Mouse (Mus musculus): ENCODE results near the gene 2010111I01Rik.

The 2010111I01Rik gene

DNA sequence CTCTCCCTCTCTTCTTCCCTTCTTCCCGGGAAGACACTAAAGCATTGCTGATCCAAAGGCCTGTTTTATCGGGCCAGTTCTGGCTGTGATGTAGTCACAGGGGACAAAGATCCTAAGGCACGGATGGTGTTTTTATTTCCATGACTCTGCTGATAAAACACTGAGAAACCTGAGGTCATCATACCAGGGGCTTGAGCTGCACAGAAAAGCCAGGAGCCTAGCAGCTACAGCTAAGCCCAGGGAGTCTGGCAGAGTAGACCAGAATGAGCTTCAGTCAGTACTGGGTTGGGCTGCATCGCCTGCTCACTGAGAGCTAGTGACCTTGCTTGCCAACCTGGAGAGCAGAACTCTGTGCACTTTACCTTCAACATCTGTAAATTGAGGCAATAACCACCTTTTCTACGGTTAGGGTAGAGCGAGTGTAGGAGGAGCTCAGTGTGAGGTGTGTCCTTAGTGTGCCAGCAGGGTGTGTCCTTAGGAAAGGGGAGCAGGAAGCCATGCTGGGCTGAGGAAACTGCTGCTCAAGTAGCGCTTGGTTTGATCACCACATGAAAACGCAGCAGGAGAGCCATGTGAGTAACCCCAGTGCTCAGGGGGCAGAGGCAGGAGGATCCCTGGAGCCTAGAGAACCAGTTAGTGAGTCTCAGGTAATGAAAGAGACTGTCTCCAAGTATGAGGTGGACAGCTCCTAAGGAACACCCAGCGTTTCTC lies 186.5 kb downstream of the 2010111I01Rik start:
- DNase-seq (ENCODE audit: low spot score in 2 of 2) = no peak

DNA sequence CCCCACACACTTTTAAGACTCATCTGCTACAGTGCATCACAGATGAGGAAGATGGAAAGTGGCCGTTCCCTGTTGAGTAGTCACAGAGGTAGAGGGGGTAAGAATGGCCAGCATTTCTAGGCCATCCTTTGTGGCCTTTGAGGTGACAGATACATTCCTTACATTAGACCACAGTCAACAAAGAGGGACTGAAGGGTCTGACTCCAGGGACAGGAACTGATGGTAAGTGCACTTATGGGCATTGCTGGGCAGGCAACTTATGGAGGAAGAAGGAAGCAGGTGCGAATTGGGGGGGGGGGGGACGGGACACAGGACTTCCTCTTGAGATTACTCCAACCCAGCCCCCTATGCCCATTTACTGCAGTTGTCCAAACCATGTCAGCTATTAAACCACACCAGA lies 187.8 kb downstream of the 2010111I01Rik start:
- no peak for DNase-seq (ENCODE audit: low spot score in 2 of 2)

DNA sequence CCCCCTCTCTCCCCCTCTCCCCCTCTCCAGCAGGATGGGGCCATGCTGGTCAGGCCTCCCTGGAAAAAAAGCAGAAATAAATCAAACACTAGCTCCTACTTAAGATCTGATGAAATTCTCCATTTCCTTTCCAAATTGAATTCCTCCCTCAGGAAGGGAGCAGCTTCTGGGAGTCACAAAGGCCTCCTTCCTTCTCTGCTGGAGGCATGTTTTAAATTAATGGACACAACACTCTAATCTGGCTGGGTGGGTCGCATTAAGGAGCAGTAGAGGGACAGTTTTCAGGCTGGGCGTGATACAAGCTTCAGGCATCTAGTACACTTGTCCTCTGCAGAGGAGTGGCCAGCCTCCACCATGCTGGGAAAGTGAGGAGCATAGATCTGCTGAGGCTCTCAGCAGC lies 188.7 kb downstream of the 2010111I01Rik start:
- DNase-seq (ENCODE audit: low spot score in 2 of 2) = no peak

DNA sequence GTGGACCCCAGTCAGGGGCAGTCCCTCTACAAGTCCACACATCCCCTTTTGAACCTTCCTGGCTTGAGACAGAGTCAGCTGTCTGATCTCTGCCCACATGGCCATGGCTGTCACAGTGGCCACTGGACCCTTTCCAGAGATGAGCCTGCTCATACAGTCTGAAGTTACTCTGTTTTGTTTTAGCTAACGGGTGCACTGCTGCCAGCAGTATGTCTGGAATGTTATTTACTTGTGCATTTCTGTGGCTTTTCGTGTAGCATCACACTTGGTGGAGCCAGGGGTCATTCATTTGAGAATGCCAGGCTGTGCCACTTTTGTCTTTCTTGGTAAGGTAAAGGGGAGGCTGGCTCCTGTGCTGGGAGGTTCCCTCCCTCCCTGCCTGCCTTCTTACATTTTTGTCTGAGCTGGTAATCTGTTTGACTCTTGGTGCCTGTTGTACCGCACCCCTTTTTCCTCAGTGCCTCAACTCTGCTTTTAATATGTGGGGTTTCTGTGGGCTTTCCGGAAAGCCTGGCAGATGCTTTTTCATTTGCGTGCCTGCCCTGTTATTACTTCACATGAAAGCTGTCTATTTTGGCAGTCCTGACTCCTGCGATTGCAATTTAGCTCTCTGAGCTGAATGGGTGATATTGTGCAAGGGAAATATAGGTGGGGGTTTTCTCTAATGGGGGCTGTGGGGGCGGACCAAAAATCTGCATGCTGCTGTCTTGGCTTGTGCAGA lies 190.3 kb downstream of the 2010111I01Rik start:
- peak in 1 of 2 experiments; percentile 48 for DNase-seq (ENCODE audit: low spot score in 2 of 2)

DNA sequence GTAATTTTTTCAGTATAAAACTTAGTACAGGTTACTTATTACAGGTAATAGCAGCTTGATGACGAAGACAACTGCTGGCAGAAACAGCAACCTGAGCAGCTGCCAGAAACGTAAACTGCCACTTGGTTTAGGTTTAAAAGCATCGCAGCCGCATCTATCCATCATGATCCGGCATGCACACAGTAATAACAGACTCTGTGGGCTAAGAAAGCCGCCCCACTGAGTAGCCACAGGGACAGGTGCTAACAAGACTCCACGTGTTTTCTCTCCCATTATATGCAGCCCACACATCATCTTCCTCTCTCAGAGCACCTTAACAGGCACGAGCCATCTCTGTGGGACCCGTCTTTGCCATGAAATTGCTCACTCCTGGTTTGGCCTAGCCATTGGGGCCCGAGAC lies 191.6 kb downstream of the 2010111I01Rik start:
- DNase-seq (ENCODE audit: low spot score in 2 of 2) = no peak

DNA sequence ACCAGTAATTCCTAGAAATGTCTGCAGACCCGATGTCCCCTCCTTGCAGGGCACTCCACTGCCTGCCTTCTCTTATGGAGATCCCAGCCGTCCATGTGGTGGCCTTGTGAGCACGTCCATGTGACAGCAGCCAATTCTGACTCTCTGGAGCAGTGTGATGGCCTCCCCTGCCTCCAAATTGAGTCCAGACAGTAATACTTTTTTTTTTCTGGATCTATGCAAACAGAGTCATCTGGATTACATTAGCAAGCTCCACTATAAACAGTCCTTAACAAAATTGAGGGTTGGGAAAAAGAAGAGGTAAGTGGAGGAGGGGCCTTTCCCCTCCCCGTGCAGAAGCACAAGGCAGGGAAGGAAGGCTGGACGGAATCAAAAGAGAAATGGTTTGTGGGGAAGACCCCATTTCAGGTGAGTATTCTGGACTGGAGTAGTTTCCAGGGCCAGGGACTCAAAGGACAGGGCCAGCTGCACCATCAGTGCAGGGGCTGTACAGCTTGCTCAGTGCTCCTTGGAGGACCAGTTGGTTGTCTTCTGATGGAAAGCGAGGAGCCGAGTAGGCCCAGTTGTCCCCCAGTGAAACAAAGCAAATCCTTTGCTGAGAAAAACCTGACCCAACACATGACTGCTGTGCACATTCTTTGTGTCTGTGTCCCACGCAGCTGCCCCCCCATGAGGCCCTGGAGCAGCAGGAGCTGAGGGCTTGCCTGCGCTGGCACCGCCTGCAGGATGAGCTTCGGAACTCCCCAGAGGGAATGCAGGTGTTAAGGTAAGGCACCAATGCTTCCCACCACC lies 205.8 kb downstream of the 2010111I01Rik start:
- no peak for DNase-seq (ENCODE audit: low spot score in 2 of 2)

DNA sequence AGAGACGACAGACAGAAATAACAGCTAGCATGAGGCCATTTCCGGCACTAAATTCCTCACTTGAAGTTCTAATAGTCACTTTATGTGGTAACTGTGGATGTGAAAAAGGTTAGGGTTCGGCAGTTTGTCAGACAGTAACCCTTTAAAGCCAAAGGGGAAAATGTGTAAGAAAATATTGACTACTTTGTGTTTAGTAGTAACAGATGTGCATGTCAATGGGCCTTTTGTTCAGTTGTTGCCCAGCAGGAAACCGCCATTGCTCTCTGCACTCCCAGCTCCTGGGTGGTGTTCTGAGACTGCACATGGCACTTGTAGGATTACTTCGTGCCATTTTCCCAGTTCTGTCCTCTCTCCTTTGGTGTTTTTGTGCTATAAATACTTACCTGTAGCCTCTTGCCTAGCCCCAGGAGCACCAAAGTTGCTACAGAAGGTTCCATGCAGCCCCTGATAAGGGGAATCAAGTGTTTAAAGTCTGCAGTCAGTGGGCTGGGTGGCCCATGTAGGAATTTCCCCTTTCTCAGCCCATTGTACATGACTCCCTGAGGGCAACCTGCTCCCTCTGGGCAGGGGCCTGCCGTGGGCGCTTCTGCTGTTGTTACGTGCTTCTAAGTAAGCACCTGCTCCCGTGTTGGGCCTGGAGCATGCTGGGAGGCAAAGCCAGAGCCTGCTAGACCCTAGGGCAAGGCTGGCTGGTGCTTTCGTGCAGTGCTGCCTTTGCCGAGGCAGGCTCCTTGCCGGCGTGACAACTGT lies 206.8 kb downstream of the 2010111I01Rik start:
- no peak for DNase-seq (ENCODE audit: low spot score in 2 of 2)

DNA sequence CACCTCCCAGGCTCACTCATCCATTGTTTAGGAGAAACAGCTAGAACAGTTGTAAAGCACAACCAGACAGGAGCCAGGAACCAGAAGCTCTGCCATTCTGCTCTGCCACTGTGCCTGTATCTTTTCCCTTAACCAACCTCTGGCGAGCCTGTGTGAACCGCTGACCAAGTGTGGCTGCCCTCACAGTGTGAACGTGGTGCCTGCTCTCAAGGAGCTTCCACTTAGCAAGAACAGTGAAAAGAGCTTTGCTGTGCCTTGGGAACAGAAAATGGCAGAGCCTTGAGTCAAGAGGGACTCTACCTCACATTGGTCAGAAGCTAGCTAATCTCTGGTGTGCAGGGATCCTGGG lies 207.4 kb downstream of the 2010111I01Rik start:
- DNase-seq (ENCODE audit: low spot score in 2 of 2) = no peak

DNA sequence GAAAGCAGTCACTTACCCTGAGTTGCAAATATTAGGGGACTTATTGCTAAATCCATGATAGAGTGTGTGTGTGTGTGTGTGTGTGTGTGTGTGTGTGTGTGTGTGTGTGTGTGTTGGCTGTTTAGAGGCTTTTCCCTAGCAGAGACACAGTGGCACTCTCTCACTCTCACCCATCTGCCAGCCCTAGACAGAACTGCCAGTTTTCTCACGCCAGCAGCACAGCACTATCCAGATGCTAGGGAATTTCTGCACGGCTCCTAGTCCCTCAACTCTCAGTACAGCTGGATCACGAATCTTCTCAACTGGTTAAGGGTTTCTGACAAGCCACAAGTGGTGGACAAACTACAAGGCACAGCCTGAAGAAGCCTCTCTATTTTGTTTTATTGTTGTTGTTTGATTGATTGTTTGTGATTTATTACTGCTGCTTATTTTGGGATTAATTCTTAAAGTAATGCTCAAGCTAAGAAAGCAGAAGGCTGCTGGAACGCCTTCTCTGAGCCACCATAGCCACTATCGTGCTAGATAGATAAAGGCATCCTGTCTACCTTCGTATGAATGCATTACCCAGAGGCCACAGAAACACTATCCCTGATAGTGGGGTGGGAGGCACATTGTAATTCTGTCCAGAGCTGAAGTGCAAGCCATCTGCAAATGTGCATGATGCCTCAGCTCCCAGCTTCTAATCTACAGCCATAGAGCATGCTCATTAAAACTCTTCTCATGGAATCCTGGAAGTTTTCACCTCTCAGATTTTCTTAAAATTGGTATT lies 209.7 kb downstream of the 2010111I01Rik start:
- no peak for DNase-seq (ENCODE audit: low spot score in 2 of 2)

DNA sequence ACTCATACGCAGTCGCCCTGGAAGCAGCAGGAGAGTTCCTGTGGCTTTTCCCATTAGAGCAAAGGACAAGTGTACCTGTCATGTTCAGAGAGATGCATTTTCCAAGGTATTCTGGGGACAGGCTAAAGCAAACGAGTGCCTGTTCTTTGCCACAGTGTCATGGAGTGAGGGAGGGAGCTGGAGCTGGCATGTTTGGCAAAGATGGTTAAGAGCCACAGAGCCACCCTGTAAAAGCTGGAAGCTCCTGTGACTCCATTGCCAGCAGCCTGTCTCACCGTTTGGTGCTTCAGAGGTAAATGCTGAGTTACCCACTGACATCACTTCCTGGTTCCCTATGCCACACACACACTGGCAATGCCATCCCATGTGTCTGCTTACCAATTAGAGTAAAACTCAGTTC lies 211.4 kb downstream of the 2010111I01Rik start:
- DNase-seq (ENCODE audit: low spot score in 2 of 2) = no peak

DNA sequence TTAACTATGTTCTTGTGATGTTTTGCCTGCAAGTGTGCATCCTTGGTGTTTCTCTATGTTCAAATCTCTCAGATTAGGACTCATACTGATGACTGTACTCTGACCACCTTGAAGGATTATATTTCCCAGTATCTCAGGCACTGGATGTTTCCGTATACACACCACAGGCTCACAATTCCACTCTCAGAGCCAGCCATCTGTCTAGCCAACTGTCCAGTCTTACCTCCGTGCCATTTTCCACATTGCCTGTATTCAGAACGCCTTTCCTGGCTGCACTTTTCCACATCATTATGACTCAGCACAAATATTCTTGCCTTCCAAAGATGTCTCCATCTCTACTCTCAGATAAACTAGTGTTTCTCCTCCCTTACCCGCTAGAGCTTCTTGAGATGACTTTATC lies 212.5 kb downstream of the 2010111I01Rik start:
- DNase-seq (ENCODE audit: low spot score in 2 of 2) = no peak

DNA sequence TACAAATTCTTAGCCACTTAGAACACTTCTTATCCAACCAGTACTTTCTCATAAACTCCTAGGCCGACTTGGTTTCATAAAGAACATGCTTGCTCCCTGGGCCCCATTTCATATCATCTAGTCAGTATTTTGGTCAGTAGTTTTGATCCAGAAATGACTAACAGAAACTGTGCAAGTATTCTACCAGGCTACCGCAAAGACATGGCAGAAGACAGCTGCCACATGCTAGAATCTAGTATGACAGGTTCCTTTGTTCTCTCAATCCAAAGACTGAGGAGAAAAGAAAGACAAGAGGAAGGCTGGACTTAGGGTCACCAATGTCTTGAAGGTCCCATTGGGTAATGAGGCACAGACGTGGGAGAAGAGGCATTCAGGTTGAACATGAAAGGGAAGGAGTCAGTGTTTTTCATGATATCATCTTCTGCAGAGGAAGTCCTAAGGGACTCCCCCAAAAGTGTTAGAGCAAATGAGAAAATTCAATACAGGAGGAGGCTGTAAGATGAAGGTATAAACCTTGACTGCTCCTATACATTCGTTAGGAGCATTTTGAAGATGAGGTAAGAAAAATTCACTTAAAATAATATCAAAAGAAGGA lies 216.0 kb downstream of the 2010111I01Rik start:
- no peak for DNase-seq (ENCODE audit: low spot score in 2 of 2)

DNA sequence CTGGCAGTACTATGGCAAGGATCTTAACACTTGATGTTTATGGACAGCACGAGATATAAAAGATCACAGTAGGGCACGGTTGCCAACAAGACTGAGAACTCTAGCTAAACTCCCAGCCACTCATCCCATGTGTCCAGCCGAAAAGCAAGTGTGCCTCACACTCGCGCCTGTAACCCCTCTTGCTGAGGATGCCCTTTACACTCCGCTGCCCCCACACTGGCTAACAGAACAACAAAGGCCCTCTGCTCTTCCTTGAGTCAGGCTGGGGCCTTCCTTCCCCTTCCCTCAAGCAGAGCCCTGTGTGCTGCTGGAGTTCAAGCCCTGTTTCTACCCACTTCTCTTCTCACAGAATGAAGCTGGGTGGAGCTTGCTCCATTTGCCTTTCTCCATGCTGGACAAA lies 220.3 kb downstream of the 2010111I01Rik start:
- no peak for DNase-seq (ENCODE audit: low spot score in 2 of 2)

DNA sequence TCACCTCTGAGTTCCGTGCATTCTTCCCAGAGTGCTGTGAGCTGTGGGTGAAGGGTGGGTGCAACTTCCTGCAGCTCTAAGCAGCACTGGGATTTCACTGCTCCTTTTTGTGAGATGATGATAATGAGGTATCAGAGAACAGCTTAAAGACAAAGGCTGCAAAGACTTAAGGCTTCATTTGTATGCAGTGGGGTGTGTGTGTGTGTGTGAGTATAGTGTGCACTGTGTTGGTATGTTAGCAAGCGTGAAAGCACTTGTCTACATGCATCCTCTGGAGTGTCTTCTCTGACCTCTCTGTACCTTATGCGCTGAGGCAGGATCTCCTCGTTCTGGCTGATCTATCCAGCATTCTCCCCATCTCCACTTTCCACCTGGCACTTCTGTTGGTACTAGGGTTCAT lies 221.5 kb downstream of the 2010111I01Rik start:
- DNase-seq (ENCODE audit: low spot score in 2 of 2) = no peak

DNA sequence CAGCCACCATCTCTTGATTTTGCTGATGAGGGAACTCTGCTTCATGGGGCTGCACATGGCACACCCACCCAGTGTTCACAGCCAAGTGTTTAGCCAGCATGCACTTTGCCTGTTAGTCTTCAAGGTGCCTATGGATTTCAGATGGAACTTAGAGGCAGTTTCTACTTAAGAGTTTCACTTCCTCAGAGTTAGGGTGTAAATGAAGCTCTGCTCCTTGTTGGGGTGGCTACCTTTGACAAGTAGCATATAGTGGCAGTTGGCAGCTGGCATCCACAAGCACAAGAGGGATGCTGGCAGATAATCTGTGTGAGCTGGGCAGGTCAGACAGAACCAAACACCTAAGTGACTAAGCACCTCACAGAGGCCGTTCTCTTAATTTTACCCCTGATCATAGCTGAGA lies 221.9 kb downstream of the 2010111I01Rik start:
- DNase-seq (ENCODE audit: low spot score in 2 of 2) = no peak

DNA sequence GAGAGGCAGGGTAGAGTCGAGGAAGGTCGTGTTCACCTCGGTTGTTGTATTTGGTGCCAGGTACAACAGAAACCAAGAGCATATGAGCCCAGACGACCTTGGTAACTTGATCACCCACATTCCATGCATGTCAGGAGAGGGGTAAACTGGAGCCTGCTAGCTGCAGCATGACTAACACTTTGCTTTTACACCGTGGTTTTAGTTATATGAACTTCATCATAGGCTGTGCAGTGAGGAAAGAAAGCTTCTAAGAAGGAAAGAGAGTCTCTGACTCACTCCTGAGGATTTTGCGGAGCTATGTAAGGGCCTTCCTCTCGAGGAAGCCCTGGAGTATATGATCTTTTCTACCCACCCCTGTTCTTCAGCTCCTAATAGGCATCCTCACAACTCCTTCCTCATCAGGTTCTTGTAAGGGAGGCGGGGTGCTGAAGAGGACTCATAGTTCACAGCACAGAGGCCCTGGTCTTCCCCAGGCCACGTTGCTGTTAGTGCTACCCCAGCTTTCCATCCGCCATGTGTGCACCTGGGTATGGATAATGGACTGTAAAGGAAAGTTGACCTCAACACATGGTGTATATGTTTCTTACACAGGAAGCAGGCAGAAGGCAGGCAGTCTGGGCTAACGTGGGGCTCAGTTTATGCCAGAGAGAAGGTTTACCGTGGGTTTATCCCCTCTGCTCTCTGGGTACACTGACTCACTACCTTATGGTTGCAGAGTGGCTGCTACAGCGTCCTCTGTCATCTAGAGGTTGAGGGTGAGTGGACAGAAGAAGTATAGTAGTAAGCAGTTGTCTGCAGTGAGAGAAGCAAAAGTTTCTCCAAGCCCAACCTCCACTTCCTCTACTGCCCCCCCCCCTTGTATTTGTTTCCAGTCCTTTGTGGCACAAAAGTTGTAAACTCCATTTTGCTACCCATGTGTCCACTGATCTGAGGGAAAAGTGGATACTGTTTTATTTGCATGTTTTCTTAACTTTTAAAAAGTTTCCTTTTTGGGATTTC lies 222.8 kb downstream of the 2010111I01Rik start:
- no peak for DNase-seq (ENCODE audit: low spot score in 2 of 2)

DNA sequence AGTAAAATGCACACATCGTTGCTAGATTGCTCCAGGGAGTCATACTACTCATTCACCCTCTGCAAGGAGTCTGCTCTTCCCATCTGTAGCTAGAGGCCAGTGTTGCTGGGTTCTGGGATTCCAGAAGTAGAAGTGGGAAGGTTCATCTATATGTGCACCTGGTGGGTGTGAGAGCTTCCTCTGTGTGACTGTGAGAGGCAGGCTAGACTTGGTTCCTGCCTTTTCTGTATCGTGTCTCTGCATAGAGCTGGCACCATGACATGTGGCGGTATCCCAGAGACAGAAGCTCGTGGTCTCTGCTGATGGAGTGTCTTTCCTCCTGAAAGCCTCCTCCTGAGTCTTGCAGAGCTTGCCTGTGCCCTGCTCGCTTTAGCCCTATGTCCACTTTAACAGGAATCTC lies 223.6 kb downstream of the 2010111I01Rik start:
- no peak for DNase-seq (ENCODE audit: low spot score in 2 of 2)

DNA sequence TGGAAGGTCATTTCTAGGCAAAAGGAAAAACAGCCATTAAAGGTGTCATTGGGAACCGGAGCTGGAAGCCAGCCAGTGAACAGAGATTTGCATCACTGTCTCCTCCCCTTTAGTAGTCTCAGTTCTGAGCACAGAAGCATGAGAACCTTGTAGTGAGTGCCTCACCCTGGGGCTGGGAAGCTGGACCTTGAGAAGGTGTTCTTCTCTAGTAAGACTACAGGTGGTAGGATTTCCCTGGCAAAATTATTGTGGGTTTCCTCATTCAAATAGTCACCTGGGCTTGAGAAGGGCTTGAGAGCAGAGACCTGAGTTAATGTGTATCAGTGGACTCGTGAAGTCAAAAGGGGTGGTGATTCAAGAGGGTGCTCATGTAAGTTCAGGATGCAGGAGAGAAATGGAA lies 224.1 kb downstream of the 2010111I01Rik start:
- no peak for DNase-seq (ENCODE audit: low spot score in 2 of 2)

DNA sequence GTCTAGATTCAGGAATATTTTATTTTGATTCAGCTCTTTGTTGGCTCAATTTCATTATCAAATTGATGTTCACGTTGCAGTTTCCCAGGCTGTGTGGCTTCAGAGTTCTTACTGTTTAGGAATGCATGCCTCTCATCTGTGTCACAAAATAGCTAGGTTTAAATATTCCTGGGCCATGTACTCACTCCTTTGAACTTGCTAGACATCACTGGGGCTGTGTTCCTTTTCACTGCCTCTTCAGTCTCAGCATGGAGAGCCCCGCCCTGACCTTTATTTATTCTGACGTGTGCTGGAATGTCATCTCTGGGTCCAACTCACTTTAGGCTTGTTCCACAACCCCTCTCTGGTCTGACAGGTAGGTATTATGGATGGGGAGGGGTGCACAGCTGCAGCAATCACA lies 228.7 kb downstream of the 2010111I01Rik start:
- no peak for DNase-seq (ENCODE audit: low spot score in 2 of 2)

DNA sequence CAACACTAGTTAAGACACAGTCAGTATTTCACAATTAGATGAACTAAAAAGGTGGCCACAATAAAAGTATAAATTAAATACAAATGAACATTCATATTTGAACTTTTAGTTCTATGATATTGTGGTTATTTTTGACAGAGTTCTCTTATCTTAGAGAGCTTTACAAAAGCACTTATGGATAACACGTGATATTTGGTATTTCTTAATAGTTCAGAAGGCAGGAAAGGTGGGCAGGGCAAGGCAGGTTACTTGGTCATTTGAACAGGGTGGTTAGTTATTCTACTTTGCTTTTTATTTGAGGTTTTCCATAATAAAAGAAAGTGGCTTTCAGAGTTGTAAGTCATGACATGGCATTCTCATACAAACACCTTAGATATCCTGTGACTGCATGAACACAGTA lies 233.3 kb downstream of the 2010111I01Rik start:
- DNase-seq (ENCODE audit: low spot score in 2 of 2) = no peak

All from frontal cortex, postnatal 10 days (tissue).